In the genomic region with DNA sequence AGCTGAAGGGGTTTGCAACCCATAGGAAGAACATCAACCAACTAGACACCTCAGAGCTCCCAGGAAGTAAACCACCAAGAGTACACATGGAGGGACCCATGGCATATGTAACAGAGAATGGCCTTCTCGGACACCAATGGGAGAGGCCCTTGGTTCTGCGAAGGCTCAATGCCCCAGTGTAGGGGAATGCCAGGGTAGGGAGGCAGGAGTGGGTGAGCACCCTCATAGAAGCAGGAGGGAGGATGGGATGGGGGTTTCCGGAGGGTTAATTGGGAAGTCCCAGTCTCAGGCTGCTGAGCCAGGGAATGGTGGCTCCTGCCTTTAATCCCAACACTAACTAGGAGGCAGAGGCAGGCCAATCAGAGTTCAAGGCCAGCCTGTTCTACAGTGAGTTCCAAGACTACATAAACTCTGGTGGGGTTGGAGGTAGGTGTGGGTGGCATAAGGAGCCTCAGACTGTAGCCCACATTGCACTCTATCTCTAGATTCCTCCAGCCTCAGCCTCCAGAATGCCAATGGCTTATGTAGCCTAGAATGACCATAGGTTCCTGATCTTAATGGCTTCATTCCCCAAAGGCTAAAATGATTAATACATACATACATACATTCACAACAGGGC, we compare ENCODE assay signal across 17 mouse cellular contexts. TPM values are rescaled to one million over a fixed set of nuclear protein-coding genes. Genes with fewer than 3 reads are reported as not detected.
A peak's percentile ranks its signal among the peaks of the same experiment; 100 is the strongest.
DNase-seq lines count a peak whose midpoint lies in the region; ATAC-seq and TF ChIP-seq lines count a peak whose summit lies in the region.
"Had no signal": no experiment of that assay in that cellular context is flagged by ENCODE, and none has a peak within 500 bp of the region (broad histone marks: within the 10 kb centered on the region; RNA-seq: fewer than 3 reads in every experiment).

No protein-coding gene starts in this region.

- DNase-seq in heart, adult 11 months = peak; percentile 78
- DNase-seq in heart, postnatal 10 days = no peak
- no peak for DNase-seq in cerebellum, adult 18-20 months
- no peak for DNase-seq in layer of hippocampus, adult 2 months (ENCODE audit: low spot score in 2 of 2)
- DNase-seq: adrenal gland, postnatal 36 days; B cell, adult 2 months; cerebellum, adult 9-10 months; gastrocnemius, postnatal 14 days; kidney, postnatal 4 days; thymus, postnatal 25 days had no signal

- WGBS in midbrain, embryonic 15.5 days = 91% methylated on average over 3 of the region's 3 CpGs
- WGBS in midbrain, embryonic 16.5 days = 95% methylated on average over 3 of the region's 3 CpGs
- WGBS in hindbrain, embryonic 15.5 days = 91% methylated on average over 3 of the region's 3 CpGs

- no peak overlapping the region for H3K9ac ChIP-seq in midbrain, embryonic 15.5 days
- no peak overlapping the region for H3K9ac ChIP-seq in midbrain, embryonic 16.5 days (ENCODE audit: low read depth, low read length)
- no peak overlapping the region for H3K9ac ChIP-seq in hindbrain, embryonic 15.5 days
- H3K9ac ChIP-seq: heart, embryonic 15.5 days; limb, embryonic 12.5 days had no signal

- H3K4me1 ChIP-seq in midbrain, embryonic 15.5 days = 0 out of 2 replicates have a peak, but pooled peaks cover 6% of the 10 kb centered on the region
- H3K4me1 ChIP-seq in midbrain, embryonic 16.5 days (ENCODE audit: control insufficient read depth, insufficient read depth, low read length) = no peaks in the 10 kb centered on the region
- H3K4me1 ChIP-seq in hindbrain, embryonic 15.5 days (replicated peaks) = no peaks in the 10 kb centered on the region; the same call in 1 of the 2 replicates
- H3K4me1 ChIP-seq: heart, embryonic 15.5 days; megakaryocyte, embryonic 14.5 days had no signal

- H3K27ac ChIP-seq in midbrain, embryonic 15.5 days = no peak overlapping the region
- no peak overlapping the region for H3K27ac ChIP-seq in midbrain, embryonic 16.5 days (ENCODE audit: low read length)
- no peak overlapping the region for H3K27ac ChIP-seq in hindbrain, embryonic 15.5 days (replicated peaks)
- no peak overlapping the region for H3K27ac ChIP-seq in layer of hippocampus, adult 2 months
- H3K27ac ChIP-seq: heart, embryonic 15.5 days; limb, embryonic 12.5 days had no signal

- TF ChIP-seq CTCF in layer of hippocampus, adult 2 months (conservative IDR thresholded peaks at IDR 0.05) = no peak

- intact Hi-C loops in heart, postnatal 10 days (cut with DNase I) = loop anchor here (10.0 kb wide), 1 partner anchor 534 kb away; no protein-coding TSS in a partner anchor

- no peaks in the 10 kb centered on the region for H3K27me3 ChIP-seq in midbrain, embryonic 15.5 days (replicated peaks)
- no peaks in the 10 kb centered on the region for H3K27me3 ChIP-seq in midbrain, embryonic 16.5 days (ENCODE audit: control insufficient read depth, insufficient read depth, low read depth, low read length)
- H3K27me3 ChIP-seq in hindbrain, embryonic 15.5 days = no peaks in the 10 kb centered on the region
- H3K27me3 ChIP-seq: heart, embryonic 15.5 days; limb, embryonic 12.5 days; megakaryocyte, embryonic 14.5 days had no signal

- H3K4me3 ChIP-seq in midbrain, embryonic 15.5 days = no peak overlapping the region
- H3K4me3 ChIP-seq in midbrain, embryonic 16.5 days (ENCODE audit: low read depth, low read length) = no peak overlapping the region
- no peak overlapping the region for H3K4me3 ChIP-seq in hindbrain, embryonic 15.5 days
- H3K4me3 ChIP-seq in layer of hippocampus, adult 2 months = no peak overlapping the region
- H3K4me3 ChIP-seq: heart, embryonic 15.5 days; limb, embryonic 12.5 days; megakaryocyte, embryonic 14.5 days had no signal

- no peaks in the 10 kb centered on the region for H3K9me3 ChIP-seq in midbrain, embryonic 15.5 days
- no peaks in the 10 kb centered on the region for H3K9me3 ChIP-seq in midbrain, embryonic 16.5 days (replicated peaks; ENCODE audit: control insufficient read depth, low read length, poor library complexity, severe bottlenecking)
- no peaks in the 10 kb centered on the region for H3K9me3 ChIP-seq in hindbrain, embryonic 15.5 days
- H3K9me3 ChIP-seq: heart, embryonic 15.5 days; limb, embryonic 12.5 days; megakaryocyte, embryonic 14.5 days had no signal

- no peak overlapping the region for H3K4me2 ChIP-seq in midbrain, embryonic 15.5 days
- no peak overlapping the region for H3K4me2 ChIP-seq in midbrain, embryonic 16.5 days (ENCODE audit: low read length)
- H3K4me2 ChIP-seq in hindbrain, embryonic 15.5 days = no peak overlapping the region
- H3K4me2 ChIP-seq: heart, embryonic 15.5 days; limb, embryonic 12.5 days had no signal

- peaks cover 43% of the 10 kb centered on the region for H3K36me3 ChIP-seq in midbrain, embryonic 15.5 days (replicated peaks)
- H3K36me3 ChIP-seq in midbrain, embryonic 16.5 days (ENCODE audit: control insufficient read depth, insufficient read depth, low read length) = peaks cover 31% of the 10 kb centered on the region
- peaks cover 62% of the 10 kb centered on the region for H3K36me3 ChIP-seq in hindbrain, embryonic 15.5 days

- peak; percentile 53; the same call in 1 of the 2 replicates for ATAC-seq in midbrain, embryonic 15.5 days (replicated peaks)
- no peak for ATAC-seq in midbrain, embryonic 16.5 days
- peak; percentile 42; the same call in 1 of the 2 replicates for ATAC-seq in hindbrain, embryonic 15.5 days (ENCODE audit: low FRiP score, low read depth)
- ATAC-seq in erythroblast, adult 5-6 weeks (replicated peaks; ENCODE audit: low FRiP score, poor library complexity, severe bottlenecking) = no peak

RNA-seq across cellular contexts. Expression of a gene that starts 7.8 kb away (rescaled TPM):
- total RNA-seq in heart, postnatal 10 days (2021) = 10 to 100 TPM; 59.9 to 72.8 TPM
- 417 and 424 TPM in 2 replicates for polyA plus RNA-seq in midbrain, embryonic 15.5 days (2015; fragmentation: Nextera tagmentation; extraction: Ambion mirVana)
- polyA plus RNA-seq in midbrain, embryonic 16.5 days (2015; fragmentation: Nextera tagmentation; extraction: Ambion mirVana) = 395 and 441 TPM in 2 replicates
- polyA plus RNA-seq in hindbrain, embryonic 15.5 days (2015; fragmentation: Nextera tagmentation; extraction: Ambion mirVana) = 372 and 395 TPM in 2 replicates
- 90.1 and 116 TPM in 2 replicates for total RNA-seq in erythroblast, adult 5-6 weeks (2015; ENCODE audit: low replicate concordance)
- 89.8 and 90.9 TPM in 2 replicates for total RNA-seq in erythroblast, adult 5-6 weeks (2017; ENCODE audit: low replicate concordance)
- 100 to 1,000 TPM; 116 to 132 TPM for total RNA-seq in layer of hippocampus, adult 2 months (2021)

RNA-seq across cellular contexts. Expression of a gene that starts 8.0 kb away (rescaled TPM):
- not detected for total RNA-seq in heart, postnatal 10 days (2021)
- polyA plus RNA-seq in midbrain, embryonic 15.5 days (2015; fragmentation: Nextera tagmentation; extraction: Ambion mirVana) = 0.06 and 0.22 TPM in 2 replicates
- polyA plus RNA-seq in midbrain, embryonic 16.5 days (2015; fragmentation: Nextera tagmentation; extraction: Ambion mirVana) = 0.11 and 0.30 TPM in 2 replicates
- polyA plus RNA-seq in hindbrain, embryonic 15.5 days (2015; fragmentation: Nextera tagmentation; extraction: Ambion mirVana) = 0.08 and 0.29 TPM in 2 replicates
- not detected in 2 replicates for total RNA-seq in erythroblast, adult 5-6 weeks (2015; ENCODE audit: low replicate concordance)
- total RNA-seq in erythroblast, adult 5-6 weeks (2017; ENCODE audit: low replicate concordance) = not detected in 2 replicates
- total RNA-seq in layer of hippocampus, adult 2 months (2021) = under 1 TPM; 0.15 to 0.28 TPM
- total RNA-seq: adrenal gland, postnatal 36 days had no signal
- polyA plus RNA-seq: limb, embryonic 12.5 days had no signal

RNA-seq across cellular contexts. Expression of a gene that starts 25.0 kb away (rescaled TPM):
- 1 to 10 TPM; 4.9 TPM for total RNA-seq in heart, postnatal 10 days (2021)
- 18.1 and 21.5 TPM in 2 replicates for polyA plus RNA-seq in midbrain, embryonic 15.5 days (2015; fragmentation: Nextera tagmentation; extraction: Ambion mirVana)
- 17.2 and 18.2 TPM in 2 replicates for polyA plus RNA-seq in midbrain, embryonic 16.5 days (2015; fragmentation: Nextera tagmentation; extraction: Ambion mirVana)
- 17.6 and 23.8 TPM in 2 replicates for polyA plus RNA-seq in hindbrain, embryonic 15.5 days (2015; fragmentation: Nextera tagmentation; extraction: Ambion mirVana)
- 2.9 and 5.6 TPM in 2 replicates for total RNA-seq in erythroblast, adult 5-6 weeks (2015; ENCODE audit: low replicate concordance)
- 1.8 and 12.3 TPM in 2 replicates for total RNA-seq in erythroblast, adult 5-6 weeks (2017; ENCODE audit: low replicate concordance)
- total RNA-seq in layer of hippocampus, adult 2 months (2021) = 1 to 10 TPM; 5.1 to 6.1 TPM

Comparison
In these comparisons a context has a peak if more than half of its experiments do, and no peak if none do; other contexts are left out.
1. ATAC-seq: peak in midbrain, embryonic 15.5 days (single experiment) and hindbrain, embryonic 15.5 days (single experiment); none in midbrain, embryonic 16.5 days (single experiment) and erythroblast, adult 5-6 weeks (single experiment).